Mouse (Mus musculus) liver, embryonic 16.5 days (tissue): Measurements from ENCODE around the gene Calcrl. TPM values are rescaled to one million over a fixed set of nuclear protein-coding genes. Genes with fewer than 3 reads are reported as not detected.

Experiments used
- ATAC-seq: fragments of 200-750 bp; cut with Nextera tagmentation; 2 replicates; pipeline ENCODE4 v1.8.0; 2017; ENCODE audit warnings: low read depth, mild to moderate bottlenecking, moderate number of reproducible peaks, moderate library complexity
- H3K27ac ChIP-seq: fragments of 300-500 bp; sonication (generic); 2 replicates; pipeline ENCODE4 v1.5.1; 2014; ENCODE audit warnings: mild to moderate bottlenecking, low read length
- H3K27me3 ChIP-seq: fragments of 300-500 bp; sonication (generic); 2 replicates; pipeline ENCODE4 v1.6.1; 2014; ENCODE audit warnings: low read depth, low read length, mixed read lengths; ENCODE audit not compliant: control insufficient read depth, insufficient read depth
- H3K36me3 ChIP-seq: fragments of 300-500 bp; sonication (generic); 2 replicates; pipeline ENCODE4 v1.6.1; 2014; ENCODE audit warnings: mild to moderate bottlenecking; ENCODE audit not compliant: control insufficient read depth, insufficient read depth
- H3K4me1 ChIP-seq: fragments of 300-500 bp; sonication (generic); 2 replicates; pipeline ENCODE4 v1.6.1; 2014; ENCODE audit warnings: low read depth, low read length, mixed read lengths; ENCODE audit not compliant: control insufficient read depth
- H3K4me2 ChIP-seq: fragments of 300-500 bp; sonication (generic); 2 replicates; pipeline ENCODE4 v1.6.1; 2014; ENCODE audit warnings: low read depth, low read length, mixed read lengths
- H3K4me3 ChIP-seq: fragments of 300-500 bp; sonication (generic); 2 replicates; pipeline ENCODE4 v1.5.1; 2014; ENCODE audit warnings: low read depth, mild to moderate bottlenecking, low read length
- H3K9ac ChIP-seq: fragments of 300-500 bp; sonication (generic); 2 replicates; pipeline ENCODE4 v1.6.1; 2014; ENCODE audit warnings: low read depth, low read length
- H3K9me3 ChIP-seq: fragments of 300-500 bp; sonication (generic); replicated peaks from 2 replicates; pipeline ENCODE4 v1.6.1; 2016; ENCODE audit warnings: low read length; ENCODE audit not compliant: control insufficient read depth
- WGBS: fragments of 180-500 bp; shearing (Covaris S2); extraction: QIAGEN DNeasy Blood & Tissue Kit; methylation state at CpG from one replicate; pipeline ENCODE4 v1.1.7; 2014; ENCODE audit not compliant: insufficient replicate concordance; 5-methylcytosine and 5-hydroxymethylcytosine counted together
- polyA plus RNA-seq: library from polyadenylated mRNA; unstranded; fragments of >200 nt; fragmentation: Nextera tagmentation; extraction: Ambion mirVana; gene quantifications from 2 replicates; pipeline ENCODE4 v1.2.1, GENCODE M21; 2015

Calcrl gene
- polyA plus RNA-seq, 1 experiment from 2014 or later: 13.2 TPM

GRCm38 (mm10) chr2:84362779-84363719, 62.2 kb downstream of the Calcrl start:
- WGBS: 87% methylated on average over 6 of the region's 6 CpGs
- H3K4me3 ChIP-seq: no peak overlapping the region
- no peaks in the 10 kb centered on the region for H3K9me3 ChIP-seq
- H3K27ac ChIP-seq: no peak overlapping the region
- no peaks in the 10 kb centered on the region for H3K27me3 ChIP-seq
- peaks cover 7% of the 10 kb centered on the region for H3K4me1 ChIP-seq
- no peak overlapping the region for H3K9ac ChIP-seq
- no peaks in the 10 kb centered on the region; the same call in 1 of the 2 replicates for H3K36me3 ChIP-seq
- ATAC-seq: no peak
- H3K4me2 ChIP-seq: no peak overlapping the region

- H3K27me3 ChIP-seq: no peaks in the 10 kb centered on the region
- H3K4me3 ChIP-seq: no peak overlapping the region
- no peak overlapping the region for H3K27ac ChIP-seq
- no peaks in the 10 kb centered on the region for H3K9me3 ChIP-seq
- no peak overlapping the region for H3K9ac ChIP-seq
- ATAC-seq: peak; percentile 53; the same call in 1 of the 2 replicates
- H3K4me1 ChIP-seq: no peaks in the 10 kb centered on the region
- no peaks in the 10 kb centered on the region for H3K36me3 ChIP-seq
- WGBS: 54% methylated on average over 3 of the region's 3 CpGs
- H3K4me2 ChIP-seq: no peak overlapping the region
Measured at GRCm38 (mm10) chr2:84358690-84359343, 66.4 kb downstream of the Calcrl start.

GRCm38 (mm10) chr2:84355281-84355680, 69.9 kb downstream of the Calcrl start:
- WGBS: 48% methylated on average over 4 of the region's 4 CpGs

GRCm38 (mm10) chr2:84347376-84347775, 77.8 kb downstream of the Calcrl start:
- no peak for ATAC-seq
- H3K9ac ChIP-seq: no peak overlapping the region
- H3K4me3 ChIP-seq: no peak overlapping the region
- no peaks in the 10 kb centered on the region for H3K27me3 ChIP-seq
- H3K4me2 ChIP-seq: no peak overlapping the region
- H3K9me3 ChIP-seq: no peaks in the 10 kb centered on the region
- H3K4me1 ChIP-seq: no peaks in the 10 kb centered on the region
- H3K27ac ChIP-seq: no peak overlapping the region
- H3K36me3 ChIP-seq: no peaks in the 10 kb centered on the region
- 68% methylated on average over 2 of the region's 2 CpGs for WGBS

More at GRCm38 (mm10) chr2:84355281-84355680, 69.9 kb downstream of the Calcrl start:
- no peak overlapping the region for H3K27ac ChIP-seq
- no peak for ATAC-seq
- no peaks in the 10 kb centered on the region for H3K36me3 ChIP-seq
- H3K4me3 ChIP-seq: no peak overlapping the region
- H3K9me3 ChIP-seq: no peaks in the 10 kb centered on the region
- H3K27me3 ChIP-seq: no peaks in the 10 kb centered on the region
- H3K4me1 ChIP-seq: no peaks in the 10 kb centered on the region
- H3K9ac ChIP-seq: no peak overlapping the region
- no peak overlapping the region for H3K4me2 ChIP-seq

- no peaks in the 10 kb centered on the region for H3K36me3 ChIP-seq
- H3K9ac ChIP-seq: no peak overlapping the region
- no peaks in the 10 kb centered on the region for H3K27me3 ChIP-seq
- H3K27ac ChIP-seq: no peak overlapping the region
- WGBS: 49% methylated on average over 2 of the region's 2 CpGs
- H3K4me1 ChIP-seq: no peaks in the 10 kb centered on the region
- H3K4me3 ChIP-seq: no peak overlapping the region
- ATAC-seq: no peak
- H3K4me2 ChIP-seq: no peak overlapping the region
- no peaks in the 10 kb centered on the region for H3K9me3 ChIP-seq
Measured at GRCm38 (mm10) chr2:84343756-84344155, 81.5 kb downstream of the Calcrl start.

GRCm38 (mm10) chr2:84337774-84338450, 87.3 kb downstream of the Calcrl start:
- ATAC-seq: no peak
- no peak overlapping the region for H3K4me3 ChIP-seq
- 57% methylated on average over 1 of the region's 1 CpGs for WGBS
- no peaks in the 10 kb centered on the region for H3K36me3 ChIP-seq
- no peak overlapping the region for H3K4me2 ChIP-seq
- H3K27me3 ChIP-seq: no peaks in the 10 kb centered on the region
- H3K9me3 ChIP-seq: no peaks in the 10 kb centered on the region
- H3K27ac ChIP-seq: no peak overlapping the region
- no peak overlapping the region for H3K9ac ChIP-seq
- H3K4me1 ChIP-seq: no peaks in the 10 kb centered on the region

GRCm38 (mm10) chr2:84336331-84336730, 88.9 kb downstream of the Calcrl start:
- no peak overlapping the region for H3K9ac ChIP-seq
- H3K27me3 ChIP-seq: no peaks in the 10 kb centered on the region
- H3K4me1 ChIP-seq: no peaks in the 10 kb centered on the region
- H3K4me3 ChIP-seq: no peak overlapping the region
- no peaks in the 10 kb centered on the region for H3K36me3 ChIP-seq
- no peak for ATAC-seq
- H3K27ac ChIP-seq: no peak overlapping the region
- H3K9me3 ChIP-seq: no peaks in the 10 kb centered on the region
- no peak overlapping the region for H3K4me2 ChIP-seq
- 73% methylated on average over 4 of the region's 4 CpGs for WGBS

GRCm38 (mm10) chr2:84316185-84316805, 108.9 kb downstream of the Calcrl start:
- 53% methylated on average over 4 of the region's 4 CpGs for WGBS
- no peak overlapping the region for H3K4me2 ChIP-seq
- no peaks in the 10 kb centered on the region for H3K9me3 ChIP-seq
- no peaks in the 10 kb centered on the region for H3K4me1 ChIP-seq
- no peak overlapping the region for H3K4me3 ChIP-seq
- H3K27me3 ChIP-seq: no peaks in the 10 kb centered on the region
- no peaks in the 10 kb centered on the region for H3K36me3 ChIP-seq
- peak; percentile 51 for ATAC-seq
- H3K27ac ChIP-seq: no peak overlapping the region
- H3K9ac ChIP-seq: no peak overlapping the region
